Mouse (Mus musculus): ENCODE measurements around the gene Cd86.

The Cd86 gene

DNA sequence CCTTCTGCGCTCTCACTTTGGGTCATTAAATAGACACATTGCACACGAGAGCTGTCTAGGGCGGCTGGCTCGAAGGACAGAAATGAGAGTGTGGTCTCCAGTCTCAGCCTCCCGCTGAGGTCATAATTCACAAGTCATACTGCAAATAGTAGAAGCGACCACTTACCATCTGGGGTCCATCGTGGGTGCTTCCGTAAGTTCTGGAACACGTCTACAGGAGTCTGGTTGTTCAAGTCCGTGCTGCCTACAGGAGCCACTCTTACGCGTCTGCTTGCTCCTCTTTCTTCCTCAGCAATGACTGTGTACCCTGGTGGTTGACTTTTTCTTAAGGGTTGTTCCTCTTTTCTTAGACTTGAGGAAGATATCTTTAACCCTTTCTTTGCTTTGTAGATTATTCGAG lies at the start of gene Cd86:
TSS of gene Cd86 (minus strand) at position 300 of the 400 bp plus-strand sequence.
- no peak for DNase-seq (ENCODE audit: low spot score in 2 of 2)

DNA sequence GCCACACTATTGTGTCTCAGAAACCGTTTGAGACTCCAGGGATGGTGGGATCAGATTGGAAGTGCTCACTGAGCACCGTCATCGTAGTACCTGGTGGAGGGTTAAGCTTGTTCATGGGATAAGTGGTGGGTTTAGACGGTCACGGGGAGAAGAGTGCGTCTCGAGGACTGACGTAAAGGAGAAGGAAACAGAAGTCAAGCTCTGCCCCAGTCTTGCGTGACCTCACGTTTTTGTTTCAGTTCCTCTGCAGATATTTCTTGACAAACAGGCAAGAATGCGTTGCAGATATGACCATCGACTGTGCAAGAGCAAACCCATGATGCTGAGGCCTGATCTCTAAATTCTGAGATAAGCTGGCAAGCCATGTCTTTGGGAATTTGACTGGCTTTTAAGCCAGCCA lies 45.9 kb upstream of the Cd86 start:
- DNase-seq (ENCODE audit: low spot score in 2 of 2): no peak

DNA sequence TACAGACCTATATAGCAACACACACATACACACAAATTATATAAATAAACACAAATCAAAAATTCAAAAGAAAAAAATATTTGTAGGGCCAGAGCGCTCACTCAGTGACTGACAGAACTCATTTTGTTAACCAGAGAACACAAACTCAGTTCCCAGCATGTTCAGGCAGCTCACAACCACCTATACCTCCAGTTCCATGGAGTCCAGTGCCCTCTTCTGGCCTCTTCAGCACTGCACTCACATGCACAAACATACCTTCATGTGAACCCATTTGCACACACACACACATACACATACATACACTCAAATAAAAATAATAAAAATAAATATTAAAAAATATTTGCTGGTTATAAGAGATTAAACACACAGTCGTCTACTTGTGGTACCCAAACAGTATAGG lies 44.9 kb upstream of the Cd86 start:
- DNase-seq (ENCODE audit: low spot score in 2 of 2): no peak

DNA sequence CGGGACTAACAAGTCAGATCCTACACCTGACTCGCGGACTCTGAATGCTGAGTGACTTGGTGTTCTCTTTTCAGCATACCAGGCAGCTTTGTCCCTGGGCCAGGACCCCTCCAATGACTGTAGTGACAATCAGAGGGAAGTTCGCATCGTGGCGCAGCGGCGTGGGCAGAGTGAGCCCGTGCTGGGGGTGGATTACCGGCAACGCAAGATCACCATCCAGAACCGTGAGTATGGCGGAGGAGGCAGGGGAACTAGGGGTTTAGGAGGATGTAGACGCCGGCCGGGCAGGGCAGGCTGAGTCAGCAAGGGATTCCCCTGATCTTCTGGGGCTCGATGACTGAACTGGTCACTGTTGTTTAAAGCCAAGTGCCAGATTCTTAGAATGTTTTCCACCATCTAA lies 43.5 kb upstream of the Cd86 start:
- DNase-seq (ENCODE audit: low spot score in 2 of 2): no peak

DNA sequence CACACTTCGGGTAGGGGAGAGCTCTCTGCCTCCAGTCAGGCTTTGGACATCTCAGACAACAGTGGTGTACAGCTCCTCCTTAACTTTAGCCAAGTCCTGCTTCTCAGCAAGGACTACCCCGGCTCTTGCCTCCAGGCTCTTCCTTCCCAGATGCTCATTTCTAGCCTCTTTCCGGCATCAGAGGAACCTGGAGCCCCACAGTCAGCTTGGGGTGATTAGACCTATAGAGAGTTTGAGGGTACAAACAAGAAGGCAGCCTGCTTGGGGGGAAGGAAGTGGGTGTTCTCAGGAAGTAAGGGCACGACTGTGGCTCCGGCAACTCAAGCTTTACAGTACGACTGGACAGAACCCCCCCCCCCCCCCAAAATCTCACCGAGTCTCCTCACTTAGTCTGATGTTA lies 42.9 kb upstream of the Cd86 start:
- no peak for DNase-seq (ENCODE audit: low spot score in 2 of 2)

DNA sequence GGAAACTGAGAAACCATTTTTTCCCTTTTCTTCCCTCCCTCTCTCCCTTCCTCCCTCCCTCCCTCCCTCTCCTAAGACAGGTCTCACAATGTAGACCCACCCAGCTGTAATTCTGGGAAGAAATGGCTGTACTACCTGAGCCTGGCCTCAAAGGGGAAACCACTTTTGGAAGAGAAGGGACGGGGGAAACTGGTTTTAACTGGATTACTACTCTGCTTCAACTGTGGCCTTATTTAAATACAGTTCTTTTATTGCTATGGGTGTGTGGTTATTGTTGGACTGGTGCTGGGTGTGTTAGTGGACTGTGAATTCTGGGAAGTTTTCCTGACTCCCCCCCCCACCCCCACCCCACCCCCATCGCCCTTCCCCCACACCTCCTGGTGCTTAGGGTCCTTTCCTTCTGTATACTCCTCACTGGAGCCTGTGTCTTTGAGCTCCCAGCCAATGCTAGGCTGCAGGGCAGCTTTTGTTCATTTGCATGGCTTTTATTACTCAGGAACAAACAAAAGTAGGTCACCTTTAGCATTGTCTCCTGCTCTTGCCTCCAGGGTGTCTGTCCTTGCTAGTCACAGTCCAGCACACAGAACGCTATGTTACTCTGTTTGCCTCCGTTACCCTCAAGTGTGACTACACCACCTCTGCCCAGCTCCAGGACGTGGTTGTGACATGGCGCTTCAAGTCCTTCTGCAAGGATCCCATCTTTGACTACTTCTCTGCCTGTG lies 42.0 kb upstream of the Cd86 start:
- no peak for DNase-seq (ENCODE audit: low spot score in 2 of 2)

DNA sequence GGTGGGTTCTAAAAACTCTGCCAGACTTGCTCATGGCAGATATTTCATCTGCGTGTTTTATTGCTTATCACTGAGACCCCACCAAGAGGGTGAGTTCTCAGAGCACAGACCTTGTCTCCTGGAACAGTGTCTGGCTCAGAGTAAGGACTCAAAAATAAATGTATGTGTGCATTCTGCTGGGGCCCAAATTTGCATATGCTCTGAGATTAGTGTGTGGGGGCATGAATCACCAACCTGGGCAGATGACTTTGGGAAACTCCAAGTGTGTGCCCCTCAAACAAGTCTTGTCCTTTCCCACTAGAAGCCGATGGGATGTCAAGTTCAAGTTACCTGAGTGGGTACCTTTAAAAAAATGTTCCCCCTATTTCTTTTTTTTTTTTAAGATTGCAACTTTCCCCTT lies 34.6 kb upstream of the Cd86 start:
- DNase-seq (ENCODE audit: low spot score in 2 of 2): no peak

DNA sequence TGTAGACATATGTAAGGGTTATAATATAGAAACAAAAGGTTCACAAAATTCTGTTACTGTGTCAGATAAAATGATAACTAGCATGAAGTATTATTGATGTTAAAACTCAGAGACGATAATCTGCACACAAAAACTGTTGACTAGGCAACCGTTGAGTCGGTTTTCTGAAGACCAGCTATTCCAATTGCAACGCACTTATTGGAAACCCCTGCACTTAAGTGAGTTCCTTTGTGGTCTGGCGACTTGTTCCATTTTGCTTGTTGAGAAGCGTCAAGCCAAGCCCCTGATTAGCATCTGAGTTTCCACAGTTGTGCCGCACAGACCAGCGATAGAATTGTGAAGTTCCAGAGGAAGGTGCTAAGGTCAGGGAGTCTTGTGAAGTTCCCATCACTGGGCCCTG lies 31.4 kb upstream of the Cd86 start:
- no peak for DNase-seq (ENCODE audit: low spot score in 2 of 2)

DNA sequence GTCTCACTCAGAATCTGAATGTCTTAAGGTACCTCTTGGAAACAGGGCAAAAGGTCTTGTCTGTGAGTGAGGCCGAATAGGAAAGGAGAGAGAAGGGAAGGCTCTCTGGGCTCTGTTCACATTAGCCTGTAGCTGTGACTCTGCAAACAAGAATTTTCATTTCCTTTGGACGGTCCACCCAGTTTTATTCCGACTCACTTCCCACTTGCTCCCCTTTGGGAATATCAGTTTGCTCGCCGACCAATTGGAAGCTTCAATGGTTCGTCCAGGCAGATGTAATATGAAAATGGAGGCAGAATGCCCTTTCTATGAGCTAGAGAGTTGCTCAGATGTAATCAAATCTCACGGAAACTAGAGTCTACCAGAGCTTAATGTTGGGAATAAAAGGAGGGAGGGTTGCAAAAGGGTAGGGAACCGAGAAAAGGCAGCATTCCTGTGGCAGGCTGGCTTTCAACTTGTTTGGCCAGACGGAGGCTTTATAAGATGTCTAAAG lies 29.0 kb upstream of the Cd86 start:
- no peak for DNase-seq (ENCODE audit: low spot score in 2 of 2)

DNA sequence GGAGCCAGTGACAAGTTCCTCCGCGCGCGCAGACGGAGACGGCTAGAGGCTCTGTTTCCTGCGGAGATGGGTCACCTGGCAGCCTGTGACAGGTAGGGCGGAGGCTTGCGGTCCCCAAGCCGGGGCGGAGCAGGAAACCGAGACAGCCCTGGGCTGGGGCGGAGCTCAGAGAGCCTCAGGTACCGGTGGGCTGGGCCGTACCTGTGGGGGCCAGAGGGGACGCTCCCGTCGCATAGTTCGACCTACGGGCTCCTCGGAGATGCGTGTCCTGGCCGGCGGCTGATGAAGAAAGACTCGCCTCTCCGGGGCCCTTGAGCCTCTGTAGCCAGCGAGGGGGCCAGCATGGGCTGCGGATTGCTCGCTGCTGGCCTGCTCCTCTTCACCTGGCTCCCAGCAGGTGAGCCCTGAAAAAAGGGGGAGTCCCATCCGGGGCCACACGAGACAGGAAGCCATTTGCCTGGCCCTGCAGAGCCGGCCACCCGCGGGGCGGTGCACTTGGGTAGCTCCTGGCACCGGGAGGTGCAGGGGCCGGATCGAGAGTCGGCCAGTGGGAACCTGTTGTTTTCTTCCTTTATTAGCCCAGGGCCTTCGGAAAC lies 28.0 kb upstream of the Cd86 start, which contains the start of gene Ildr1:
TSS of gene Ildr1 (plus strand) at position 161 of the 596 bp plus-strand sequence.
- no peak for DNase-seq (ENCODE audit: low spot score in 2 of 2)

DNA sequence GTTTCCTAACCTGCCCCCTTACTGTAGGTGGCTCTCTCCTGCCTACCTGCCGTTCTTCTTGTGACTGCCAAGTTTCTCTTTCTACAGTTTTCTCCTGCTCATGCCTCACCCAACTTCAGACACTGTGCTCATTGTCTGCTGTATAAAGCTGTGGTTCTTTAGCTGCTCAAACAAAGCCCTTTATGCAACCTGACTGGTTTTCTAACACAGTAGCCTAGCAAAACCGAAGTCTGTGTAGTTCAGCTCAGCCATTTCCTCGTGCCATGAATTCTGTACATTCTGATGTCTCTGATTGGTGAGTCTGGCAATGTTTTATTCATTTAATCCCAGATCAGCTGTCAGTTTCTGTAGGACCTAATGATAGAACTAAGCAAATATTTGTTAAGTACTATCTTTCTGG lies 25.6 kb upstream of the Cd86 start:
- DNase-seq (ENCODE audit: low spot score in 2 of 2): no peak

DNA sequence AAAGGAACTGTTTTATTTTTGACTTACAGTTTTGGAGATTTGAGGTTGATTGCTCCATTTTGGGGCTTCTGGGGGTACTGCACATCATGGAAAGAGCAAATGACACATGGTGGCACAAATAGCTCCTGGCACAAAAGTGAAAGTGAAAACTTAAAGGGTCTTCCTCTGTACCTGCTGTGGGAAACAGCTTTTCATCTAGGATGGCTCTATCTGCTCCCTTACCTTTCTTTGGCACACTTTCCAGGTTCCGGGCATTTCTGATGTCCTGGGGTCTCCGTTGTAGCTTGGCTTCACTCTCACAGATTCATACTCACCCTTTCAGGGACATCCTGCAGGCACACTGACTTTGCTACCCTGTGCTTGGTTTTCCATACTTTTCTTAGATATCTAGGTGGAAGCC lies 22.2 kb upstream of the Cd86 start:
- DNase-seq (ENCODE audit: low spot score in 2 of 2): no peak

DNA sequence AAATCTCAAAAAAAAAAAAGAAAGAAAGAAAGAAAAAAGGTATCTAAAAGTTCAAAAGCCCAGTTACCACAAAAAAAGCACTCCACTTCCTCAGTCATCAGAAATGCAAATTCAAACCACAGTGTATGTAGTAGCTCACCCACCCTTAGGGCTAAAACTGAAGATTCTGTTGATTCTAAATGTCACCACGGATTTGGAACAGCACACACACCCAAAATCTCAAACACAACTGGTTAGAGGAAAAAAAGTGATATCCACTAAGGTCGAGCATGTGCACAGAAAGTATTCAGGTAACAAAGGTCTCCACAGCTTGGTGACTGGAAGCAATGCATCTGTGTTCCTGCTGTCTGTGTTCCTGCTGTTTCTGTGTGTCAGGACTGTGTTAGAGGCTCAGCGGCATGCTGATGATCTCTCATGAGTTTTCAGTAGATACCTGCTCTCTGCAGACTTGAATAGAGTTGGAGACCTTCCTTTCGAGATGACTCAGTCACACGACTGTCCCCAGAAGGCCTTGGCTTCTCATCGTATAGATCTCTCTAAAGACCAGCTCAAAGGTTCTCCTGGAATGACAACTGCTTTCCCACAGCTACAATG lies 18.5 kb upstream of the Cd86 start:
- DNase-seq (ENCODE audit: low spot score in 2 of 2): no peak

DNA sequence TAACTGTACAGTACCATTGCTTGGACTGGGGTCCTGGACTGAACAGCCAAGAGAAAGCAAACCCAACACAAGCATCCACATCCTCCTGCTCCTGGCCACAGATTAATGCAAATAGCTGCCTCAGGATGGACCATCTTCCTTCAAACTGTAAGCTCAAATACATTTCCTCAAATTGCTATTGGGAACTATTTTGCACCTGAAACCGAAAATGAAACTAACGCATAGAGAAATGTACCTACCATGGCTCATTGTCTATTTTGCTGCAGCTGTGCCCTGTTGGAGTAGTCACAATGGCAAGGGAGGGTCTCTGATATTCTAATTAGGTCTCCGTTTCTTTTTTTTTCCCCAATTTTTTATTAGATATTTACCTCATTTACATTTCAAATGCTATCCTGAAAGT lies 15.9 kb upstream of the Cd86 start:
- no peak for DNase-seq (ENCODE audit: low spot score in 2 of 2)

DNA sequence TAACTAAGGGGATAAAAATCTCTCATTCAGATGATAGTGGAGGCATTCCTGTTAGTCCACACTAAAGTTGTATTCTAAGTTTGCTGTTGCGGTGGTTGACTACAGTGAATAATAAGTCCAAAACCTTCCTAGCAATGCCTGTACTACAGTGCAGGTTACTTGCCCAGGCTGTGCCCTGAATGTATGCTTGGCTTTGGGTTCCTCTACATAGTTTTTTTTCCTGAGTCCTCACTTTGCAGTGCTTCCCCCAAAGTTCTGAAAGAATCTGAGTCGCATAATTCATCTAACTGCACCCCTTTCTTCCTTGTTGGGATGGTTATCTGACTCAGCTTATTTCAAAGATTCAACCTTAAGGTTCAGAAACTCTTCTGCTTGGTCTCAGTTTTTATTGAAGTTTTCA lies 10.0 kb upstream of the Cd86 start:
- DNase-seq (ENCODE audit: low spot score in 2 of 2): no peak

DNA sequence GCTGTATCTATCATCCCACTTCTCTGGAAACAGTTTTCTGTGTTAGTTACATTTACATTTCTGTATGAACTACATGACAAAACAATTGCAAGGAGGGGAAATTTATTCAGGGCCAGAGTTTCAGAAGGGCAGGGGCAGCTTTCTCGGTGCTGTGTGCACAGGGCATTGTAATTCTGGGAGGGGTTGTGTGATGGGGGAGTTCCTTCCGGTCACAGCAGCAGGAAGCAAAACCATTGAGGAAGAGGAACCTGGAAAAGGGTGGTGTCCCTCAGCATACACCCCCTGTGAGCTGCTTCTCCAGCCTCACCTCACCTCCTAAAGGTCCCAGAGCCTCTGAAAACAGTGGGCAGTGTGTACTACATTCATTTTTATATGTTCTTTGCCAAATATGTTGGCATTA lies 9.4 kb upstream of the Cd86 start:
- DNase-seq (ENCODE audit: low spot score in 2 of 2): no peak

DNA sequence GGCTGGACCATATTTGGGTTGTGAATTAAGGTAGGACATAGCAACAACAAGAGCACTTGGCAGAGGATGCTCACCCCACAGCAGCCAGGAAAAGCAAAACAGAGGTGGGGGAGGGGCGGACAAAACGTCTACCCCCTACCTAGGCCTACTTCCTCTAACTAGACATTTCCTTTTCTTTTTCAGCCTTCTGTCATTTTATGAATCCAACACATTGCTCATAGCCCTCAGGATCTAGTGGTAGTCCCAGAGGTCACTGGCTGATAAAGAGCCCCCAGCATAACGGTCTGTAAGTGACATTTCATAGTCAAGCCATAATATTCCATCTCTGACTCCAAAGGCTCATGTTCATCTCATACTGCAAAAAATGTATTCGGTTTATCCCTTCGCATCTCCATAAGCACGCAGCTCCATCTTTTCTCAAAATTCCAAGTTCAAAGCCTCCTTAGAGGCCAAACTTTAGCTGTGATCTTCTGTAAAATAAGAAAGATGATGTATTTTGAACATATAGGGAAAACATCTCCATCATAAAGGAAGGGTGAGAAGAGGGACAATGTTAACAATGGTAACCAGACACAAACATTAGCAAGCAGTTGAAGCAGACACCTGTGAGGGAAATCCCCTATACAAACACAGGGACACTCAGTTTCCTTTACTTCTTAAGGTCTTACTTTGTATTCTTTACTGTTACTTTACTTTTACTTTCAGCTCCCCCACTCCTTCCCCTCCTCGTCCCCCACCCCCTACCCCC lies 8.8 kb upstream of the Cd86 start:
- no peak for DNase-seq (ENCODE audit: low spot score in 2 of 2)

DNA sequence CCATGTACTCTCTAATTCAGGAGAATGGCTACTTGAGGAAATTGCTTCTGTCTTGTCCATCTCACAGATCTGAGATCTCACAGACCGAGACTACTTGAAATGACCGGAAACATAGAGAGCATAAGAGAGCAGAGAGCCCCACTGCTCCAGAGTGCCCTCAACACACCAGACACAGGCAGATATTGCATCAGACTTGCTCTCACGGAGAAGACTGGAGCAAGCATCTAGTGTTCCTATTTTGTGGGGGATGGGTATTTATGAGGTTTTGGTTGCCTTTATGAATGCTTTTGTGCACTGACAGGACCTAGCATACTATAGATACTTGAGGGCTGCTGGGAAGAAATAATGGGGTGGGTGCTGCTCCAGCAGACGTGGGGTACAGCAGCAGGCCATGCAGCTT lies 7.3 kb upstream of the Cd86 start:
- DNase-seq (ENCODE audit: low spot score in 2 of 2): no peak

DNA sequence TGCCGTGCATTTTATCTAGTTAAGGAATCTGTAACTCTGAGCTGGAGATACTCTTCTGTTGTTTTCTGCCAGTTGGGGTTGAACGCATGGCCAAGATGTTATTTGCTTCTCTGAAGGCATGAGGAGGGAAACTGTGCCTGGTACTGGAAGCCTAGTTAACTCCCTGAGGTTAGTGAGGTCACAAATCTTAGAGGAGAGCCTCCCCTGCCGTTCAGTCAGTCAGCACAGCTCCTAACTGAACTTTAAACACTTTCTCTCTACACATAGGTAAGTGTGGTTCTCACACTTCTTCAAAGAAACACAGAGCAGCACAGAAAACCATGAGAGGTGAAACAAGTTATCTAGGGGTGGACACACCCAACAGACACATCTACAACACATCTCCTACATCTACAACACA lies 4.7 kb upstream of the Cd86 start:
- no peak for DNase-seq (ENCODE audit: low spot score in 2 of 2)

DNA sequence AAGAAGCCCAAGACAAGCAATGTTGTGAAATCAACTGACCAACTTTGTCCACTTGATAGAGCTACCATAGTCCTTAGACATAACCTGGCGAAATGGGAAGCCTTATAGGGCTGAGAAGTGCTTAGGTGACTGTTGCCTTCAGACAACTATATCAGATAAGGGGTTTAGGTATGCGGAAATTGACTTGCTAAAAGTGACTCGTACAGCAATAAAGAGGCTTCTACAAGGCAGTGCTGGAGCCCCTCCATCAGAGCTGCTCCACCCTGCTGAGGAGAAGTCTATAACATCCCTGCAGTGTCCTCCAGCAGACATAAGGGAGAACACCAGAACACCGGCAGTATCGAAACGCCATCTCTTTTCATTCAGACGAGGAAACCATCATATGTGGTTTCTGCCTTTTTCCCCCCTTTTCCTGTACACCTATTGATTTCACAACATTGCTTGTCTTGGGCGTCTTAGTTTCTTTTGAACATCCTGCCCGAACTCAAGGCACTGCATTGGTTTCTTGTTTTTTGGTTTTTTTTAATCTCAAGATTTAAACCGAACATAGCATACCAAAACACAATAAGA lies 652 bp upstream of the Cd86 start:
- no peak for DNase-seq (ENCODE audit: low spot score in 2 of 2)

DNA sequence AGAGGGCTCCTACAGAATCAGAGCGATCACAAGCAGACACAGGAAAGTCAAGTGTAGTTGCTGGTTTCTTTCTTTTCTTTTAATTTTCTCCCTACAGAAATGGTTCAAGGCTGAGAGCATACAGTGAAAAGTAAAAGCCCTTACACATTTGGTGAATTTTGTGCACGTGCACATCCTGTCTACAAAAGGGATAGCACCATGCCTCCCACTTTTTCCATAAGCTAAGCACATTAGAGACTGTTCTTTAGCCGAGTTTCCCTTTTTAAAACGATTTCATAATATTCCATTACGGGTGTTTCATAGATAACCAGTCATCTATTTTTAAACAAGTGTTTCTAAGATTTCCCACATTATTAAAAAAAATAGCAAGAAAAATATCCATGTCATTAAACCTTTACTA lies 2.4 kb downstream of the Cd86 start:
- no peak for DNase-seq (ENCODE audit: low spot score in 2 of 2)

DNA sequence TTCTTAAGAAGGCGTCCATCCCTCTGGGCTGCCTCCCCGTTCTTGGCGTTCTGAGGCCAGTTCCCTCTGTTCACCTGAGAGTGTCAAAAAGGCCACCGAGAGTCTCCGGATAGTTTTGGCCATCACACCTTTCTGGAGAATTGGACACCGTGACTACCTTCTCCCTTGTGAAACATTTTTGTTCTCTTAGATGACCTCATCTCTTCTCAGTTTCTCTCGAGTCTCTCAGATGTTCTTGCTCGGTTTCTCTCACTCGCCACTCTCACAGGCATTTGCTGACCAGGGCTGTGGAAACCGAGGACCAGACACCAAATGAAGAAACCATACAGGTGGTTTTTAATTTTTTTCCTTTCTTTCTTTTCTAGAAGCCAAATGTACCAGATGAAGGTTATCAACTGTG lies 4.6 kb downstream of the Cd86 start:
- DNase-seq (ENCODE audit: low spot score in 2 of 2): no peak

Measured in left cerebral cortex, adult 9 months (tissue).